Mouse (Mus musculus) forebrain, postnatal 0 days (tissue): ENCODE measurements around the gene March2. TPM values are rescaled to one million over a fixed set of nuclear protein-coding genes. Genes with fewer than 3 reads are reported as not detected.

Experiments used
- ATAC-seq: fragments of 200-750 bp; cut with Nextera tagmentation; 2 replicates; pipeline ENCODE4 v1.8.0; 2017; ENCODE audit warnings: mild to moderate bottlenecking, moderate library complexity
- DNase-seq: peaks from one replicate; pipeline ENCODE4 v3.0.0-alpha.2; 2015
- H3K27ac ChIP-seq: fragments of 300-500 bp; sonication (generic); 2 replicates; pipeline ENCODE4 v1.5.1; 2014; ENCODE audit warnings: low read depth, mild to moderate bottlenecking, antibody characterized with exemption, low read length, moderate library complexity, mixed read lengths
- H3K27me3 ChIP-seq: fragments of 300-500 bp; sonication (generic); 2 replicates; pipeline ENCODE4 v1.6.1; 2014; ENCODE audit warnings: mild to moderate bottlenecking, low read length, mixed read lengths; ENCODE audit not compliant: insufficient read depth
- H3K36me3 ChIP-seq: fragments of 300-500 bp; sonication (generic); 2 replicates; pipeline ENCODE4 v1.6.1; 2014; ENCODE audit warnings: mild to moderate bottlenecking, moderate library complexity; ENCODE audit not compliant: insufficient read depth
- H3K4me1 ChIP-seq: fragments of 300-500 bp; sonication (generic); 2 replicates; pipeline ENCODE4 v1.6.1; 2014; ENCODE audit warnings: antibody characterized with exemption; ENCODE audit not compliant: insufficient read depth
- H3K4me2 ChIP-seq: fragments of 300-500 bp; sonication (generic); 2 replicates; pipeline ENCODE4 v1.6.1; 2014; ENCODE audit warnings: low read depth, mild to moderate bottlenecking, moderate library complexity
- H3K4me3 ChIP-seq: fragments of 300-500 bp; sonication (generic); 2 replicates; pipeline ENCODE4 v1.5.1; 2014; ENCODE audit warnings: low read depth, low read length, mixed read lengths
- H3K9ac ChIP-seq: fragments of 300-500 bp; sonication (generic); 2 replicates; pipeline ENCODE4 v1.6.1; 2014; ENCODE audit warnings: mild to moderate bottlenecking
- H3K9me3 ChIP-seq: fragments of 300-500 bp; sonication (generic); 2 replicates; pipeline ENCODE4 v1.6.1; 2016; ENCODE audit warnings: low read length
- CTCF ChIP-seq: sonication (generic); IDR thresholded peaks from 2 replicates; pipeline ENCODE4 v1.5.1; 2016; ENCODE audit warnings: antibody characterized with exemption, control low read depth, low read depth
- WGBS: fragments of 180-500 bp; shearing (Covaris S2); extraction: QIAGEN DNeasy Blood & Tissue Kit; methylation state at CpG from one replicate; pipeline ENCODE4 v1.1.7; 2014; 5-methylcytosine and 5-hydroxymethylcytosine counted together
- polyA plus RNA-seq: library from polyadenylated mRNA; unstranded; fragments of >200 nt; fragmentation: Nextera tagmentation; extraction: Ambion mirVana; gene quantifications from 2 replicates; pipeline ENCODE4 v1.2.1, GENCODE M21; 2015
- total RNA-seq: library from RNA; depleted of rRNA; stranded (reverse); fragments of >200 nt; gene quantifications from 2 replicates; pipeline ENCODE4 v1.2.3, GENCODE M21; 2014; rRNA removed

March2 gene
- total and polyA plus RNA-seq, 2 experiments from 2014 or later, result 72.5 to 96.5 TPM

DNA sequence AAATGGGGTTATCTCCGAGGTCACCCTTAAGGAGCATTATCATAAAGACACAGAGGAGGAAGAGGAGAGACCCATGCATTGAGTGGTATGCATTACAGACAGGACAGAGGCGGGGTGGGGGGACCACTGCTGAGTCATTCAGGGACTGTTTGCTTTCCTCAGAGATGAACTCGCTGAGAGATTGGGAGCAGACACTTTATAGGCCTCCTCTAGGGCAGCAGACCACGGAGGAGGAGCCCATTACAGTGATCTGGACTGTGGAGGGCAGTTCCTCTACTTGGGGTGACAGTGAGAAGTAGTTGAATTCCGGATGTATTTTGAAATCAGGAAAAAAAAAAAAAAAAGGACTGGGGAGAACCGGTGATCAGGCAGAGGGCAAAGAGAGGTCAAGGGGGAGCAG is 78.7 kb downstream of the March2 start:
- H3K4me2 ChIP-seq, result no peak overlapping the region
- no peak for ATAC-seq
- no peak overlapping the region for H3K4me3 ChIP-seq
- H3K4me1 ChIP-seq, result no peaks in the 10 kb centered on the region
- no peak overlapping the region for H3K9ac ChIP-seq
- peaks cover 27% of the 10 kb centered on the region for H3K36me3 ChIP-seq
- TF ChIP-seq CTCF, result no peak
- no peaks in the 10 kb centered on the region for H3K27me3 ChIP-seq
- no peak overlapping the region for H3K27ac ChIP-seq
- no peak for DNase-seq
- no peaks in the 10 kb centered on the region for H3K9me3 ChIP-seq
- 73% methylated on average over 6 of the region's 6 CpGs for WGBS

DNA sequence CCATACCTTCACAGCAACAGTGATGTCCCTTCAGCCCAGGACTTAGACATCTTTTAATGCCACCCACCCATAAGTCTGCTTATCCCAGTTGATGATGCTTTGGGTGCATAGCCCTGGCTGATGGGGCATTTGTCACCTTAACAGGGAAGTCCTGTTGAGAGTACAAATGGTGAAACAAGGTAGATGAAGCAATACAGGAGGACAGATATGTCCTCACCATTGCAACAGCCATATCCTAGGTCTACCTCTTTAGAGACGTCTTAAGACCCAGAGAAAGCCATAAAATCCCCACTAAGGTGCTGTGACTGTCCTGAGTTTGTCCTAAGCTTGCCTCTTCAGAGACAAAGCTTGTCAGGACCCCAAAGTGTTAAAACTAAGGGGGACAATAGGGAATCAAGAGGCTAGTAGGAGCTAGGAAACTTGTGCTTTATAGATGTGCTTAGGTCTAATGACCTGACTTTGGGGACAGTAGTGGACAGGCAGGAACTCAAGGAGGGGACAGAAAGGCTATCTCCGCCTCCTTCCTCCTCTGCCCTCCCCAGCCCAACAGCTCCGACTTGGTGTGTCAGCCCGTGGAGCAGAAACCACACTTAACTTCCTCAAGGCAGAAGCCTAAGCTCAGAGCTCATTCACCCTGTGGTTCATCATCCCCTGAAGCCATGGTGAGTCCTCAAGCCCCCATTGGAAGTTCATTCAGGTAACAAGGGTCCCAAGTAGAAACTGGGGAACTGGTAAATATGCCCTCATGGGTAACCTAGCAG is 80.8 kb downstream of the March2 start, which contains the start of gene Pram1:
Gene Pram1, plus strand, starts transcription at position 541 of the 761 bp plus-strand sequence.
- Histone ChIP-seq H3K4me2 (no peak within 1 kb of the TSS), H3K4me3 (no peak within 1 kb of the TSS), H3K36me3 (peaks cover 15% of the 10 kb centered on the region), H3K27ac (no peak within 1 kb of the TSS), H3K27me3 (no peaks in the 10 kb centered on the region), H3K9me3 (no peaks in the 10 kb centered on the region), H3K4me1 (no peaks in the 10 kb centered on the region), H3K9ac (no peak within 1 kb of the TSS)
- WGBS, result 89% methylated on average over 4 of the region's 4 CpGs
- DNase-seq (no peak), ATAC-seq (no peak)
- no peak for TF ChIP-seq CTCF

DNA sequence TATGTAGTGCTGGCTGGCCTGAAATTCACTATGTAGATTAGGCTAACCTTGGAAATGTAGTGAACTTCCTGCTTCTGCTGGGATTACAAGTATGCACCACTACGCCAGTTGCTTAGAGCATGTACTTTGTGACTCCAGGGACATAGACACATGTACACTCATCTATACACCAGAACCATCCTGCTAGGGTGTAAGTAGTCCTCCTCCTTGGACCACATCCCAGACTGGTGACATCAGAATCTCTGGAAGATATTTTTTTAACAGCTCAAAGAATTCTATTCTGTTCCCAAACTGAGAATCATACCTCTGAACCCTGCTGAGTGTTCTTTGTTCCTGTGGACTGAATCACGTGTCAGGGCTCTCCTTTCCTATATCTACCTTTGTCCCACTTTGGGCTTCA is 81.4 kb downstream of the March2 start:
- H3K9me3 ChIP-seq, result no peaks in the 10 kb centered on the region
- no peaks in the 10 kb centered on the region for H3K27me3 ChIP-seq
- ATAC-seq, result no peak
- H3K4me3 ChIP-seq, result no peak overlapping the region
- H3K4me1 ChIP-seq, result no peaks in the 10 kb centered on the region
- WGBS, result 72% methylated on average over 2 of the region's 2 CpGs
- no peak overlapping the region for H3K9ac ChIP-seq
- peaks cover 11% of the 10 kb centered on the region for H3K36me3 ChIP-seq
- DNase-seq, result no peak
- no peak overlapping the region for H3K27ac ChIP-seq
- no peak for TF ChIP-seq CTCF
- no peak overlapping the region for H3K4me2 ChIP-seq

Other genes starting within 250 kb of the March2 start
- gene Adamts10, start 194.5 kb downstream of the March2 start, total RNA-seq, result 53.2 and 56.6 TPM in 2 replicates
- 12.3 and 20.3 TPM in 2 replicates for gene Adamts10, start 194.5 kb downstream of the March2 start, polyA plus RNA-seq
- 2.0 and 2.3 TPM in 2 replicates for gene Myo1f, start 163.0 kb downstream of the March2 start, total RNA-seq
- gene Myo1f, start 163.0 kb downstream of the March2 start, polyA plus RNA-seq, result 0.87 and 1.5 TPM in 2 replicates
- gene Zfp414, start 89.6 kb downstream of the March2 start, total RNA-seq, result 31.2 and 58.8 TPM in 2 replicates
- gene Zfp414, start 89.6 kb downstream of the March2 start, polyA plus RNA-seq, result 71.8 and 72.0 TPM in 2 replicates
- gene Pram1, start 80.6 kb downstream of the March2 start, total RNA-seq, result not detected in 2 replicates
- gene Pram1, start 80.6 kb downstream of the March2 start, polyA plus RNA-seq, result 0.14 and 0.30 TPM in 2 replicates
- gene Hnrnpm, start 31.8 kb downstream of the March2 start, total RNA-seq, result 73.6 and 87.1 TPM in 2 replicates
- 135 and 151 TPM in 2 replicates for gene Hnrnpm, start 31.8 kb downstream of the March2 start, polyA plus RNA-seq
- 78.1 and 106 TPM in 2 replicates for gene Rab11b, start 41.9 kb upstream of the March2 start, total RNA-seq
- 527 and 560 TPM in 2 replicates for gene Rab11b, start 41.9 kb upstream of the March2 start, polyA plus RNA-seq
- gene Angptl4, start 63.2 kb upstream of the March2 start, total RNA-seq, result 13.2 and 17.2 TPM in 2 replicates
- 24.4 and 25.2 TPM in 2 replicates for gene Angptl4, start 63.2 kb upstream of the March2 start, polyA plus RNA-seq
- gene Kank3, start 91.8 kb upstream of the March2 start, total RNA-seq, result 36.5 and 42.7 TPM in 2 replicates
- 35.8 and 43.4 TPM in 2 replicates for gene Kank3, start 91.8 kb upstream of the March2 start, polyA plus RNA-seq
- gene Rps28, start 105.9 kb upstream of the March2 start, total RNA-seq, result 589 and 1,055 TPM in 2 replicates
- 603 and 823 TPM in 2 replicates for gene Rps28, start 105.9 kb upstream of the March2 start, polyA plus RNA-seq
- 258 and 291 TPM in 2 replicates for gene Ndufa7, start 105.9 kb upstream of the March2 start, total RNA-seq
- 529 and 626 TPM in 2 replicates for gene Ndufa7, start 105.9 kb upstream of the March2 start, polyA plus RNA-seq
- 17.2 and 27.5 TPM in 2 replicates for gene Cd320, start 124.4 kb upstream of the March2 start, total RNA-seq
- gene Cd320, start 124.4 kb upstream of the March2 start, polyA plus RNA-seq, result 50.3 and 53.6 TPM in 2 replicates
- not detected in 2 replicates for gene Gm7029, start 155.2 kb upstream of the March2 start, total RNA-seq
- gene Gm7029, start 155.2 kb upstream of the March2 start, polyA plus RNA-seq, result not detected in 2 replicates
- 4.3 and 4.7 TPM in 2 replicates for gene Kifc1, start 172.0 kb upstream of the March2 start, total RNA-seq
- 1.3 and 1.4 TPM in 2 replicates for gene Kifc1, start 172.0 kb upstream of the March2 start, polyA plus RNA-seq
- not detected in 2 replicates for gene Platr17, start 186.5 kb upstream of the March2 start, total RNA-seq
- gene Platr17, start 186.5 kb upstream of the March2 start, polyA plus RNA-seq, result 1.9 and 2.0 TPM in 2 replicates
- gene Daxx, start 190.7 kb upstream of the March2 start, total RNA-seq, result 70.4 and 77.1 TPM in 2 replicates
- gene Daxx, start 190.7 kb upstream of the March2 start, polyA plus RNA-seq, result 41.5 and 45.2 TPM in 2 replicates
- 27.2 and 36.0 TPM in 2 replicates for gene Tapbp, start 197.2 kb upstream of the March2 start, total RNA-seq
- 25.0 and 26.2 TPM in 2 replicates for gene Tapbp, start 197.2 kb upstream of the March2 start, polyA plus RNA-seq
- gene Zbtb22, start 197.2 kb upstream of the March2 start, total RNA-seq, result 34.4 and 44.0 TPM in 2 replicates
- 20.4 and 22.3 TPM in 2 replicates for gene Zbtb22, start 197.2 kb upstream of the March2 start, polyA plus RNA-seq
- 75.7 and 76.3 TPM in 2 replicates for gene Rgl2, start 210.9 kb upstream of the March2 start, total RNA-seq
- 24.1 and 27.1 TPM in 2 replicates for gene Rgl2, start 210.9 kb upstream of the March2 start, polyA plus RNA-seq
- 57.0 and 78.4 TPM in 2 replicates for gene Pfdn6, start 221.7 kb upstream of the March2 start, total RNA-seq
- gene Pfdn6, start 221.7 kb upstream of the March2 start, polyA plus RNA-seq, result 173 and 185 TPM in 2 replicates
- 18.9 and 21.9 TPM in 2 replicates for gene Wdr46, start 222.0 kb upstream of the March2 start, total RNA-seq
- gene Wdr46, start 222.0 kb upstream of the March2 start, polyA plus RNA-seq, result 15.9 and 23.2 TPM in 2 replicates
- gene B3galt4, start 232.8 kb upstream of the March2 start, total RNA-seq, result 11.5 and 11.7 TPM in 2 replicates
- gene B3galt4, start 232.8 kb upstream of the March2 start, polyA plus RNA-seq, result 8.3 and 9.8 TPM in 2 replicates
- gene Vps52, start 237.1 kb upstream of the March2 start, total RNA-seq, result 46.2 and 46.8 TPM in 2 replicates
- gene Vps52, start 237.1 kb upstream of the March2 start, polyA plus RNA-seq, result 59.6 and 66.1 TPM in 2 replicates
- 1,357 and 2,159 TPM in 2 replicates for gene Rps18, start 237.3 kb upstream of the March2 start, total RNA-seq
- 876 and 1,153 TPM in 2 replicates for gene Rps18, start 237.3 kb upstream of the March2 start, polyA plus RNA-seq